Mouse (Mus musculus) kidney, adult 2 months (tissue): ENCODE data around the gene Ptpre. TPM values are rescaled to one million over a fixed set of nuclear protein-coding genes. Genes with fewer than 3 reads are reported as not detected.

Source experiments
- DNase-seq: peaks from one replicate; pipeline ENCODE4 v3.0.0; 2021
- H3K27ac ChIP-seq: fragments of 200-500 bp; 2 replicates; pipeline ENCODE4 v1.5.1; 2012; ENCODE audit warnings: low read depth, low read length, control low read depth, inconsistent platforms; ENCODE audit not compliant: insufficient read depth
- H3K27me3 ChIP-seq: fragments of 200-500 bp; replicated peaks from 2 replicates; pipeline ENCODE4 v1.6.1; 2012; ENCODE audit warnings: mild to moderate bottlenecking, moderate library complexity, low read length, inconsistent platforms; ENCODE audit not compliant: control insufficient read depth, insufficient read depth
- H3K36me3 ChIP-seq: fragments of 200-500 bp; 2 replicates; pipeline ENCODE4 v1.6.1; 2012; ENCODE audit warnings: mild to moderate bottlenecking, moderate library complexity, low read length, inconsistent platforms; ENCODE audit not compliant: control insufficient read depth, insufficient read depth
- H3K4me1 ChIP-seq: fragments of 200-500 bp; 2 replicates; pipeline ENCODE4 v1.6.1; 2011; ENCODE audit warnings: low read length; ENCODE audit not compliant: control insufficient read depth, insufficient read depth
- H3K4me3 ChIP-seq: fragments of 200-500 bp; 2 replicates; pipeline ENCODE4 v1.5.1; 2011; ENCODE audit warnings: mild to moderate bottlenecking, low read depth, low read length, control low read depth; ENCODE audit not compliant: insufficient read depth
- CTCF ChIP-seq: fragments of 200-500 bp; conservative IDR thresholded peaks from 2 replicates; pipeline ENCODE4 v1.5.1; 2011; ENCODE audit warnings: low read depth, mild to moderate bottlenecking, control low read depth, low read length, moderate library complexity, mixed read lengths; ENCODE audit not compliant: insufficient read depth, insufficient read length
- POLR2A ChIP-seq: fragments of 200-500 bp; IDR thresholded peaks from one replicate; pipeline ENCODE4 v1.6.1; 2011; ENCODE audit warnings: low read depth, low read length, control low read depth
- WGBS: fragments of 180-500 bp; shearing (Covaris S2); methylation state at CpG from one replicate; pipeline ENCODE4 v1.1.7; 2018; 5-methylcytosine and 5-hydroxymethylcytosine counted together
- polyA plus RNA-seq: library from polyadenylated mRNA; depleted of rRNA; stranded (reverse); fragments of >200 nt; gene quantifications from 2 replicates; pipeline ENCODE4 v1.2.3, GENCODE M21; 2012

Gene Ptpre
- polyA plus RNA-seq, 1 experiment: 2.5 TPM

- H3K4me1 ChIP-seq: no peaks in the 10 kb centered on the region
- TF ChIP-seq CTCF (no peak), POLR2A (no peak)
- no peaks in the 10 kb centered on the region for H3K36me3 ChIP-seq
- H3K4me3 ChIP-seq: no peak overlapping the region
- 74% methylated on average over 6 of the region's 6 CpGs for WGBS
- H3K27me3 ChIP-seq: no peaks in the 10 kb centered on the region
- H3K27ac ChIP-seq: no peak overlapping the region
- no peak for DNase-seq
Measured at GRCm38 (mm10) chr7:135646976-135647375, 109.7 kb downstream of the Ptpre start.

- 77% methylated on average over 8 of the region's 8 CpGs for WGBS
- Histone ChIP-seq H3K4me3 (no peak overlapping the region), H3K27me3 (no peaks in the 10 kb centered on the region), H3K4me1 (no peaks in the 10 kb centered on the region), H3K36me3 (no peaks in the 10 kb centered on the region), H3K27ac (no peak overlapping the region)
- DNase-seq: no peak
- TF ChIP-seq CTCF (no peak), POLR2A (no peak)
Measured at GRCm38 (mm10) chr7:135648821-135649220, 111.5 kb downstream of the Ptpre start.

- H3K4me3 ChIP-seq: no peak overlapping the region
- DNase-seq: no peak
- H3K36me3 ChIP-seq: no peaks in the 10 kb centered on the region
- WGBS: 94% methylated on average over 1 of the region's 1 CpGs
- H3K27me3 ChIP-seq: no peaks in the 10 kb centered on the region
- no peak overlapping the region for H3K27ac ChIP-seq
- no peak for TF ChIP-seq CTCF
- TF ChIP-seq POLR2A: no peak
- H3K4me1 ChIP-seq: no peaks in the 10 kb centered on the region
Measured at GRCm38 (mm10) chr7:135649306-135649705, 112.0 kb downstream of the Ptpre start.

GRCm38 (mm10) chr7:135650061-135650460, 112.8 kb downstream of the Ptpre start:
- Histone ChIP-seq H3K4me1 (no peaks in the 10 kb centered on the region), H3K27ac (no peak overlapping the region), H3K36me3 (no peaks in the 10 kb centered on the region), H3K4me3 (no peak overlapping the region), H3K27me3 (no peaks in the 10 kb centered on the region)
- TF ChIP-seq POLR2A (no peak), CTCF (no peak)
- 67% methylated on average over 5 of the region's 5 CpGs for WGBS
- DNase-seq: peak; percentile 33

- TF ChIP-seq CTCF (no peak), POLR2A (no peak)
- Histone ChIP-seq H3K27ac (no peak overlapping the region), H3K27me3 (no peaks in the 10 kb centered on the region), H3K4me1 (no peaks in the 10 kb centered on the region), H3K4me3 (peak overlapping the region; percentile 33), H3K36me3 (no peaks in the 10 kb centered on the region)
- DNase-seq: peak; percentile 26
- 45% methylated on average over 18 of the region's 18 CpGs for WGBS
Measured at GRCm38 (mm10) chr7:135651831-135652511, 114.7 kb downstream of the Ptpre start.

- 78% methylated on average over 11 of the region's 11 CpGs for WGBS
- Histone ChIP-seq H3K27ac (no peak overlapping the region), H3K27me3 (no peaks in the 10 kb centered on the region), H3K4me3 (no peak overlapping the region; the same call in 1 of the 2 replicates), H3K4me1 (no peaks in the 10 kb centered on the region), H3K36me3 (no peaks in the 10 kb centered on the region)
- TF ChIP-seq POLR2A (no peak), CTCF (no peak)
- DNase-seq: no peak
Measured at GRCm38 (mm10) chr7:135652781-135653180, 115.5 kb downstream of the Ptpre start.

- 89% methylated on average over 7 of the region's 7 CpGs for WGBS
Measured at GRCm38 (mm10) chr7:135653601-135654000, 116.3 kb downstream of the Ptpre start.

More at GRCm38 (mm10) chr7:135653601-135654000, 116.3 kb downstream of the Ptpre start:
- no peak for DNase-seq
- Histone ChIP-seq H3K4me1 (no peaks in the 10 kb centered on the region), H3K27ac (no peak overlapping the region), H3K4me3 (no peak overlapping the region), H3K27me3 (no peaks in the 10 kb centered on the region), H3K36me3 (no peaks in the 10 kb centered on the region)
- TF ChIP-seq CTCF: no peak
- TF ChIP-seq POLR2A: no peak
